Mouse (Mus musculus): ENCODE results near the gene Nhej1. TPM values are rescaled to one million over a fixed set of nuclear protein-coding genes. Genes with fewer than 3 reads are reported as not detected.

The Nhej1 gene
- polyA plus RNA-seq, 1 experiment from 2014 or later = 8.4 TPM

- Histone ChIP-seq H3K4me2 (peak overlapping the region; percentile 60), H3K27ac (no peak overlapping the region), H3K4me3 (peak overlapping the region; percentile 26), H3K9ac (peak overlapping the region; percentile 49; the same call in 1 of the 2 replicates), H3K36me3 (ENCODE audit: poor library complexity, severe bottlenecking) (no peaks in the 10 kb centered on the region), H3K4me1 (peaks cover 38% of the 10 kb centered on the region), H3K9me3 (replicated peaks) (no peaks in the 10 kb centered on the region), H3K27me3 (peaks cover 97% of the 10 kb centered on the region)
- 1% methylated on average over 41 of the region's 41 CpGs for WGBS
- ATAC-seq = no peak
Measured at GRCm38 (mm10) chr1:74947986-74948670, 176.9 kb downstream of the Nhej1 start.

- Histone ChIP-seq H3K27ac (no peak overlapping the region), H3K36me3 (ENCODE audit: poor library complexity, severe bottlenecking) (no peaks in the 10 kb centered on the region), H3K27me3 (peaks cover 79% of the 10 kb centered on the region), H3K4me1 (no peaks in the 10 kb centered on the region), H3K9ac (no peak overlapping the region), H3K9me3 (replicated peaks) (no peaks in the 10 kb centered on the region), H3K4me3 (no peak overlapping the region), H3K4me2 (no peak overlapping the region)
- 51% methylated on average over 12 of the region's 12 CpGs for WGBS
- ATAC-seq = no peak
Measured at GRCm38 (mm10) chr1:74941651-74942360, 183.2 kb downstream of the Nhej1 start.

- Histone ChIP-seq H3K27ac (no peak overlapping the region), H3K4me2 (no peak overlapping the region), H3K27me3 (peaks cover 63% of the 10 kb centered on the region), H3K9me3 (replicated peaks) (no peaks in the 10 kb centered on the region), H3K4me3 (no peak overlapping the region), H3K4me1 (no peaks in the 10 kb centered on the region; the same call in 1 of the 2 replicates), H3K36me3 (ENCODE audit: poor library complexity, severe bottlenecking) (no peaks in the 10 kb centered on the region), H3K9ac (no peak overlapping the region)
- 8% methylated on average over 3 of the region's 3 CpGs for WGBS
- ATAC-seq = no peak
Measured at GRCm38 (mm10) chr1:74939762-74940161, 185.2 kb downstream of the Nhej1 start.

- Histone ChIP-seq H3K9ac (no peak overlapping the region), H3K9me3 (replicated peaks) (no peaks in the 10 kb centered on the region), H3K36me3 (ENCODE audit: poor library complexity, severe bottlenecking) (no peaks in the 10 kb centered on the region), H3K4me2 (no peak overlapping the region), H3K27me3 (peaks cover 60% of the 10 kb centered on the region), H3K4me1 (no peaks in the 10 kb centered on the region; the same call in 1 of the 2 replicates), H3K27ac (no peak overlapping the region), H3K4me3 (no peak overlapping the region)
- 35% methylated on average over 12 of the region's 12 CpGs for WGBS
- ATAC-seq = no peak
Measured at GRCm38 (mm10) chr1:74936221-74936830, 188.7 kb downstream of the Nhej1 start.

- ATAC-seq = peak; percentile 70; the same call in 1 of the 2 replicates
- Histone ChIP-seq H3K27me3 (peaks cover 59% of the 10 kb centered on the region), H3K27ac (no peak within 1 kb of the TSS), H3K4me2 (peak within 1 kb of the TSS; percentile 65), H3K4me3 (peak within 1 kb of the TSS; percentile 37), H3K9ac (peak within 1 kb of the TSS; percentile 55; the same call in 1 of the 2 replicates), H3K9me3 (replicated peaks) (no peaks in the 10 kb centered on the region), H3K4me1 (no peaks in the 10 kb centered on the region; the same call in 1 of the 2 replicates), H3K36me3 (ENCODE audit: poor library complexity, severe bottlenecking) (no peaks in the 10 kb centered on the region)
- 1% methylated on average over 18 of the region's 18 CpGs for WGBS
Measured at GRCm38 (mm10) chr1:74935402-74935801, 189.6 kb downstream of the Nhej1 start, which contains the start of gene Cfap65. Gene Cfap65 (minus strand): TSS chr1:74935599.

GRCm38 (mm10) chr1:74927621-74928296 lies 197.2 kb downstream of the Nhej1 start:
- no peak for ATAC-seq
- WGBS = 84% methylated on average over 9 of the region's 9 CpGs

GRCm38 (mm10) chr1:74926721-74927120 lies 198.3 kb downstream of the Nhej1 start:
- Histone ChIP-seq H3K9ac (no peak overlapping the region), H3K27ac (no peak overlapping the region), H3K27me3 (peaks cover 40% of the 10 kb centered on the region), H3K4me2 (no peak overlapping the region), H3K4me3 (no peak overlapping the region), H3K36me3 (ENCODE audit: poor library complexity, severe bottlenecking) (no peaks in the 10 kb centered on the region), H3K9me3 (replicated peaks) (no peaks in the 10 kb centered on the region), H3K4me1 (no peaks in the 10 kb centered on the region)
- no peak for ATAC-seq
- 36% methylated on average over 6 of the region's 6 CpGs for WGBS

More at GRCm38 (mm10) chr1:74927621-74928296, 197.2 kb downstream of the Nhej1 start:
- H3K27ac ChIP-seq = no peak overlapping the region
- H3K4me3 ChIP-seq = no peak overlapping the region
- H3K4me2 ChIP-seq = no peak overlapping the region
- H3K4me1 ChIP-seq = no peaks in the 10 kb centered on the region
- no peak overlapping the region for H3K9ac ChIP-seq
- H3K36me3 ChIP-seq (ENCODE audit: poor library complexity, severe bottlenecking) = no peaks in the 10 kb centered on the region
- no peaks in the 10 kb centered on the region for H3K9me3 ChIP-seq (replicated peaks)
- peaks cover 48% of the 10 kb centered on the region for H3K27me3 ChIP-seq

- 61% methylated on average over 4 of the region's 4 CpGs for WGBS
- Histone ChIP-seq H3K9ac (no peak overlapping the region), H3K36me3 (ENCODE audit: poor library complexity, severe bottlenecking) (no peaks in the 10 kb centered on the region), H3K4me3 (no peak overlapping the region), H3K27me3 (peaks cover 32% of the 10 kb centered on the region), H3K27ac (no peak overlapping the region), H3K9me3 (replicated peaks) (no peaks in the 10 kb centered on the region), H3K4me2 (no peak overlapping the region), H3K4me1 (no peaks in the 10 kb centered on the region)
- ATAC-seq = no peak
Measured at GRCm38 (mm10) chr1:74924464-74924863, 200.5 kb downstream of the Nhej1 start.

Other genes with a start within 250 kb of the Nhej1 start
- not detected in 2 replicates for gene Fev, start 239.8 kb downstream of the Nhej1 start, polyA plus RNA-seq (2015; fragmentation: Nextera tagmentation; extraction: Ambion mirVana)
- not detected in 2 replicates for gene Cryba2, start 232.1 kb downstream of the Nhej1 start, polyA plus RNA-seq (2015; fragmentation: Nextera tagmentation; extraction: Ambion mirVana)
- 0.56 and 0.57 TPM in 2 replicates for gene Cfap65, start 189.6 kb downstream of the Nhej1 start, polyA plus RNA-seq (2015; fragmentation: Nextera tagmentation; extraction: Ambion mirVana)
- gene Ihh, start 173.5 kb downstream of the Nhej1 start, polyA plus RNA-seq (2015; fragmentation: Nextera tagmentation; extraction: Ambion mirVana) = 0.20 and 0.21 TPM in 2 replicates
- 0.08 TPM in 1 of 2 replicates, not detected in the other for gene Slc23a3, start 8.7 kb upstream of the Nhej1 start, polyA plus RNA-seq (2015; fragmentation: Nextera tagmentation; extraction: Ambion mirVana)
- 47.1 and 52.8 TPM in 2 replicates for gene Cnppd1, start 17.5 kb upstream of the Nhej1 start, polyA plus RNA-seq (2015; fragmentation: Nextera tagmentation; extraction: Ambion mirVana)
- 71.8 and 75.1 TPM in 2 replicates for gene Retreg2, start 17.6 kb upstream of the Nhej1 start, polyA plus RNA-seq (2015; fragmentation: Nextera tagmentation; extraction: Ambion mirVana)
- gene Zfand2b, start 43.4 kb upstream of the Nhej1 start, polyA plus RNA-seq (2015; fragmentation: Nextera tagmentation; extraction: Ambion mirVana) = 33.2 and 37.9 TPM in 2 replicates
- gene Abcb6, start 55.2 kb upstream of the Nhej1 start, polyA plus RNA-seq (2015; fragmentation: Nextera tagmentation; extraction: Ambion mirVana) = 28.6 and 31.7 TPM in 2 replicates
- gene Ankzf1, start 67.0 kb upstream of the Nhej1 start, polyA plus RNA-seq (2015; fragmentation: Nextera tagmentation; extraction: Ambion mirVana) = 22.0 and 23.1 TPM in 2 replicates
- gene Atg9a, start 67.0 kb upstream of the Nhej1 start, polyA plus RNA-seq (2015; fragmentation: Nextera tagmentation; extraction: Ambion mirVana) = 29.7 and 31.8 TPM in 2 replicates
- 14.6 and 21.1 TPM in 2 replicates for gene Glb1l, start 85.6 kb upstream of the Nhej1 start, polyA plus RNA-seq (2015; fragmentation: Nextera tagmentation; extraction: Ambion mirVana)
- gene Stk16, start 85.6 kb upstream of the Nhej1 start, polyA plus RNA-seq (2015; fragmentation: Nextera tagmentation; extraction: Ambion mirVana) = 143 and 157 TPM in 2 replicates
- 15.3 and 16.6 TPM in 2 replicates for gene Tuba4a, start 94.7 kb upstream of the Nhej1 start, polyA plus RNA-seq (2015; fragmentation: Nextera tagmentation; extraction: Ambion mirVana)
- not detected in 2 replicates for gene A630095N17Rik, start 106.9 kb upstream of the Nhej1 start, polyA plus RNA-seq (2015; fragmentation: Nextera tagmentation; extraction: Ambion mirVana)
- gene Dnajb2, start 111.2 kb upstream of the Nhej1 start, polyA plus RNA-seq (2015; fragmentation: Nextera tagmentation; extraction: Ambion mirVana) = 40.0 and 41.7 TPM in 2 replicates
- gene Ptprn, start 139.3 kb upstream of the Nhej1 start, polyA plus RNA-seq (2015; fragmentation: Nextera tagmentation; extraction: Ambion mirVana) = 4.5 and 6.5 TPM in 2 replicates
- gene Resp18, start 153.2 kb upstream of the Nhej1 start, polyA plus RNA-seq (2015; fragmentation: Nextera tagmentation; extraction: Ambion mirVana) = 37.0 and 44.1 TPM in 2 replicates
- 140 and 142 TPM in 2 replicates for gene Dnpep, start 192.8 kb upstream of the Nhej1 start, polyA plus RNA-seq (2015; fragmentation: Nextera tagmentation; extraction: Ambion mirVana)
- gene Des, start 235.1 kb upstream of the Nhej1 start, polyA plus RNA-seq (2015; fragmentation: Nextera tagmentation; extraction: Ambion mirVana) = 0.81 and 1.1 TPM in 2 replicates

Measured in forebrain, embryonic 13.5 days (tissue).